Mouse (Mus musculus): ENCODE measurements around the gene Asb17.
A peak's percentile ranks its signal among the peaks of the same experiment; 100 is the strongest.
"Not testable (repeated sequence)": the region's sequence is repeated elsewhere in the genome, so short reads cannot be mapped to it uniquely, and the experiment has no call there.

Asb17 gene

GRCm38 (mm10) chr3:153844030-153844429 lies at the start of gene Asb17:
Asb17 (plus strand) TSS chr3:153844209.
- DNase-seq (ENCODE audit: low spot score in 2 of 2): no peak

DNA sequence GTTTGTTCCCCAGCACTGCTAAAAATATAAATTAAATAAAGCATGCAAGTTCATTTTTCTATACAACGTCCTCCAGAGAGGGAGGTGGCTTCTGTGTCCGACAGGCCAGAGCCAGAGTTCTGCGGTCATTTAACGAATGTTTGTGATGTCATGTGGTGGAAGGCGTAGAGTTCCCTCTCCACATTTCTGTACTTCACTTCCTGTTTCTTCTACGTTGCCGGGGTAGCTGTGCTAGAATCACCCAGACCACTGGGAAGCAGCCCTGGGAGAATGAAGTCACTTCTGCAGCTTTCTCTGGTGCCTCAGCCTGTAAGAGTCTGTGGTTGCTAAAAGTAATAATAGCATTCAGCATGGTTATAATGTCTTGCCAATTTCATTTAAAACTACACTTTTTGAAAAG lies 46.4 kb upstream of the Asb17 start:
- DNase-seq (ENCODE audit: low spot score in 2 of 2): no peak

DNA sequence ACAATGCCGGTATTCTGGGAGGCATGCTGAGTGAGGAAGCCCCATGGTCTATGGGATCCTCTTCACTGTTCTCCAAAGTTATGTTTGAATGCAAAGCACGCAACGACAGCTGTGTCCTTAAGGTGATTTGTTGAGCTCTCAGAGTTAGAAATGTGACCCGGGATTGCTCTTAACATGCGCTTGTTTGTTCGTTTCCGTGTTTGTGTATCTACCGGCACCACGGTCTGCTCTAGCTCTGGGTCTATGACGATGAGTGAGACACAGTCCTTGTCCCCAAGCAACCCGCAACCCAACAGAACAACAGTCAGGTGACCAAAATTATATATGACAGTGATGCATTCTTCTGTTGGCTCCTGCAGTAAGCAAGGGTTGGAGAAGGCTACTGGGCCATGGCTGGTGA lies 44.4 kb upstream of the Asb17 start:
- DNase-seq (ENCODE audit: low spot score in 2 of 2): no peak

- no peak for DNase-seq (ENCODE audit: low spot score in 2 of 2)
These were observed 43.3 kb upstream of the Asb17 start for GRCm38 (mm10) chr3:153800690-153801089.

DNA sequence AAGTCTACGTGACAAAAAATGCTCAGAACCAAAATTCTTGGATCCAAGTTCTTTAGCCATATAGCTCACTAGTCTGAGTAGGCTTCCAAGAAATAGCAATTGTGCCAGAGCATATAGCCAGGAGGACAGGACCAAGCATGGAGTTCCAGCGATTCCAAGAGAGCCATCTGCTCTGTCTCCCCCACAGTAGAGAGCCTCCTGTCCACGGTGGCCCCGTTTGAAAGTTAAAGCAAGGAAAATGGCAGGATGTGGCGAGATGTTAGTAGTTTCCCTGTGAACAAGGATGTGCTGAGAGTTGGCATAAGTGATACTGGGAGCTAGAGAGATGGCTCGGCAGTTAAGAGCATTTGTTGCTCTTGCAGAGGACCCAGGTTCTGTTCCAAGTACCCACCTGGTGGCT lies 42.5 kb upstream of the Asb17 start:
- no peak for DNase-seq (ENCODE audit: low spot score in 2 of 2)

DNA sequence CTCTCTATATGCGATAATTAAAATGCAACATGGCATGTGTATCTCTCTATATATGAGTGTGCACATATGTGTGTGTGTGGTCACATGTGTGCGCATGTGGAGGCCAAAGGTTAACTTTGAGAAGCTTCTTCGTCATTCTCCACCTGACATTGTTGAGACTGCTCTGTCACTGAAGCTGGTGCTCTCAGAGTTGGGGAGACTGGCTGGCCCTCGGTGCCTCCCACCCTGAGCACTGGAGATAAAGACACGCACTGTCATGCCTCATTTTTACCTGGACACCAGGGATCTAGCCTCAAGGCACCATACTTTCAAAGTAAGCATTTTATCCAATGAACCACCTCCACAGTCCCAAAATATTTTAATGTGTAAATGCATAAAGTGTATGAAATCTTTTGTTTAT lies 41.4 kb upstream of the Asb17 start:
- peak in 1 of 2 experiments; percentile 28 for DNase-seq (ENCODE audit: low spot score in 2 of 2)

GRCm38 (mm10) chr3:153804032-153804431 lies 40.0 kb upstream of the Asb17 start:
- DNase-seq (ENCODE audit: low spot score in 2 of 2): no peak

GRCm38 (mm10) chr3:153806077-153806772 lies 37.8 kb upstream of the Asb17 start:
- DNase-seq (ENCODE audit: low spot score in 2 of 2): peak; percentile 83 to 88

DNA sequence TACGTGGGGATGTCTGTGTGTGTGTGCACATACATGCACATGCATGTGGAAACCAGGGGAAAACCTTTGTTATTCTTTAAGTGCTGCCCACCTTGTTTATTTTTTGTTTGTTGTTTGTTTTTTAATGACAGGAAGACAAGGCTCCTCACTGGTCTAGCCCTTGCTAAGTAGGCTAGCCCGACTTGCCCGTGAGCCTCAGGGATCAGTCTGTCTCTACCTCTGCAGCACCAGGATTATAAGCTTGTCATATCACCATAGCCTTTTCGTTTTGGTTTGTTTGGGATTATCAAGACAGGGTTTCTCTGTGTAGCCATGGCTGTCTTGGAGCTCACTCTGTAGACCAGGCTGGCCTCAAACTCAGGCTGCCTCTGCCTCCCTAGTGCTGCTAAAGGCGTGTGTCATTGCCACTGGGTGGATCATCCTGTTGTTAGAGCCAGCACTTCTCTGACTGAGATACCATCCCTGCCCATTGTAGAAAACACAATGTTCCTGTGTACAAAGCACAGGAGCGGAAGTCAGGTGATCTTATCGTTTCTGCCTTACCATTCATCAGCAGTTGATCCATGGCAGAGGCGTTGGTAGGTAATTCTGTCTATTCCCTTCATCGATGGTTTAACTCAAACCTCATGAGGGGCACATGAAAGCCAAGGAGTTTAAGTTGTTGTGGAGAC lies 37.1 kb upstream of the Asb17 start:
- DNase-seq (ENCODE audit: low spot score in 2 of 2): no peak

- no peak for DNase-seq (ENCODE audit: low spot score in 2 of 2)
These were observed 36.4 kb upstream of the Asb17 start for GRCm38 (mm10) chr3:153807444-153808149.

DNA sequence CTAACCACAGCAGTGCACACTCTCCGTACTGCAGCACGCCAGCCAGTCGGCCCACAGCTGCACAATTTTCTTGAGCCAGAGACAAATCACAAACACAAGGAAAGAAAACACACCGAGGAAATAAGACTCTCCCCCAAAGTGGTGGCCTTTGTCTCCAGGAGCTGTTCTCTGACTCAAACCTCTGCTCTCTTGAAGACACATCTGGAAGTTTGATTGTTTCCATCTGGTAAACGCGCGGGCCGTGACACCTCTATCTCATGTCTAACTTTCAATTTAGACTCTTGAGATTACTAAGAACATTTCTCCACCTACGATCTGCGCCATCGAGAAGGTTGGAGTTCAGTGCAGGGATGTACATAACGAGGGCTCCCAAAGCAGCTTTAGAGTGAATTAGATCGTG lies 35.6 kb upstream of the Asb17 start:
- DNase-seq (ENCODE audit: low spot score in 2 of 2): no peak

DNA sequence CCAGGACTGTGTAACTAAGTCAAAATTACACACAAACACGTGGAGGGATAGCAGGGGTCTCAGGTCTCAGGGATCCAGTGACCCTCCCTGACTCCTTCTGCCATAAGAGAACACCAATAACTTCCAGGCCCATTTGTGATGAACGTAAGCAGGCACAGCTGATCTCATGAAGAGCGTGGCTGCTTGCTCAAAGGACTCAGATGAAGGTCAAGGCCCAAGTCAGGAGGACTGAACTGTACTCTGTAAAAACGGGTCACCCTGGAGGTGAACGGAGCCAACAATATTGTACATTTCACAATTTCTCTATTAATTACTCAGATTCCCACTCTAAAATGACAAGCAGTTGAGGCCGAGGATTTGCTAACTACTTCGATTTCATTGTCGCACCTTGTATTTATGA lies 30.0 kb upstream of the Asb17 start:
- no peak for DNase-seq (ENCODE audit: low spot score in 2 of 2)

GRCm38 (mm10) chr3:153817376-153817890 lies 26.6 kb upstream of the Asb17 start:
- no peak for DNase-seq (ENCODE audit: low spot score in 2 of 2)

GRCm38 (mm10) chr3:153818723-153819122 lies 25.3 kb upstream of the Asb17 start:
- DNase-seq (ENCODE audit: low spot score in 2 of 2): no peak

GRCm38 (mm10) chr3:153819438-153819837 lies 24.6 kb upstream of the Asb17 start:
- no peak for DNase-seq (ENCODE audit: low spot score in 2 of 2)

DNA sequence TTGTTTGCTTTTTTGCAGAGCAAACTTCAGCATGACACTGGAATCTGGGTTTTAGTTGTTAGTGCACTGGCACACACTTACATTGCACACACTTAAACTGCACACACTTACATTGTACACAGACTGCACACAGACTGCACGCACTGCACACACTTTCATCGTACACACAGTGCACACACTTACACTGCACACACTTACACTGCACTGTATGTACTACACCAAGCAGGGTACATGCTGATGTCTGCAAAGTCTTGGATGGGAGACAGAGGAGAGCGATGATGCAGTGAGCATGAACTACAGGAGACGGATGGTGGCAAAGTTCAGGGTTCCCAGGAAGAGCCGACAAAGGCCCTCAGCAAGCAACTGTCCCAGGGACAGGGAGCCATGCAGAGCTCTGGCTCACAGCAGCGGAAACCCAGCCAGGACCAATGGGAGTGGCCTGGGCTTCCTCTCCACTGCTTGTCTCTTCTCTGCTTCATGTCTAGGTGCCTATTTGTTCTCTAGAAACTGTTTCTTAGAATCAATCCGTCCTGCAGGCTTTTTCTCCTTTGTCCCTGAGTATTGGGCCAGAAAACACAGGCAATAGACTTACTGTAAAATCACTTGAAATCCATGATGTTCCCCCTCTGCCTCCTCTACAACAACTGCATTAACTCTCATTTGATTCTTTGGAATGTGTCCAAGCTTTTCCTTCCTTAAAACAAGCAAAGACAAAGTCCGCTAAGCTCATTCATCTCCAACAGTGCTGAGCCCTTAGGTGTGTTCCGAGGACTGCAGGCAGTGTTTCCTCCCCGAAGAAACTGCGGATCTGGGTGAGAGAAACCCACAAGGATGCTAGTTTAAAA lies 20.1 kb upstream of the Asb17 start:
- DNase-seq (ENCODE audit: low spot score in 2 of 2): no peak

DNA sequence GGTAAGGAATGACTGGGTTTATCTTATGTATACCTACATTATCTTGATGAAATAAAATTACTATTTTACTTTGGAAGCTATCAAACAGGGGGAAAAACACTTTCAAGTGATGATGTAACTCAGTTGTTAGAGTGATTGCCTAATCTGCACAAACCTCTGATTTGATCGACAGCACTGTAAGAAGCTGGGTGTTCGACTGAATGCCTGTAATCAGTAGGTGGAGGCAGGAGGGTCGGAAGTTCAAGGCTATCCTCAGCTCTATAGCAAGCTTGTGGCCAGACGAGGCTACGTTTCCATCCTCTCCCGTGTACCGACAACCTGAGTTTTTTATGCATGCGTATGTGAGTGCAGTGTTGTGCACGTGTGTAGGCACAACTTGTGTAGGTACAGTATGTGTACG lies 18.8 kb upstream of the Asb17 start:
- DNase-seq (ENCODE audit: low spot score in 2 of 2): no peak

GRCm38 (mm10) chr3:153826616-153827015 lies 17.4 kb upstream of the Asb17 start:
- no peak for DNase-seq (ENCODE audit: low spot score in 2 of 2)

- not testable (repeated sequence) for DNase-seq (ENCODE audit: low spot score in 2 of 2)
These were observed 14.2 kb upstream of the Asb17 start for GRCm38 (mm10) chr3:153829788-153830187.

DNA sequence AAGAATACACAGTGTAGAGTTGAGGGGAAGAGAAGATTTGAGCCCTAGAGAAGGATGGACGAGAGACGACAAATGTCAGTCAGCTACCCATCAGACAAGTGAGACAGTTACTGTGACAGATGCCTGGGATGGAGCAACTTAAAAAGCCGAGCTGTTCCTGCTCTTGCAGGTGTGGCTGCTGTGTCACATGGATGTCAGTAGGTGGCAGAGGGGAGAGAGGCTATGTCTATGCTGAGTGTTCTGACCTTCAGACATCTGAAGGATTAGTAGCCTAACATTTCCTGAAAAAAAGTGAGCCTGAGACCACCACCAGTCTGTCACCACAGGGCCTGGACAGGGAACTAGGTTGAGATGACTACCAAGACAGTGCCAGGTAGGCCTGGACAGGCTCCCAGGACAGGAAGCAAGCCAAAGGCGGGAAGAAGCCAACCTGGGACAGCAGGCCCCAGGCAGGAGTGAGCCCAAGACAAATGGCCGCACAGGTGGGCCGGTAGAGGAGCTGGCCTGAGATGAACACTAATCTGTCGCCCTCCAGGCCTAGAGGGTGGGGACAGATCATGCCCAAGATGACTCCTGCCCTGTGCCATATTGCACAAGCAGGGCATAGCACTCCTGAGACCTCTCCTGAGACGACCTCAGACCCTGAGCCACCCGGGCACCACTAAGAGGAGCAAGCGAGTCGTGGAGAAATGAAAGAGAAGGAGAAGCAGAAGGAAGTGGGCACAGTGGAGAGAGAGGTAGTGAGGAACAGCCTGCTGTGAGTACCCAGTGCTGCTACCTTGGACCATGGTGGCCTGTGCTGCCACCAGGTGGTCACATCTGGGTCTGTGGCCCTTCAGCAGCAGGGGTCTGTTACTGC lies 12.8 kb upstream of the Asb17 start:
- peak; percentile 60 to 71 for DNase-seq (ENCODE audit: low spot score in 2 of 2)

Data from spleen, postnatal 10 days (tissue).